Mouse (Mus musculus) heart, adult 18-20 months (tissue): ENCODE measurements around the gene Pter. TPM values are rescaled to one million over a fixed set of nuclear protein-coding genes. Genes with fewer than 3 reads are reported as not detected.
A peak's percentile ranks its signal among the peaks of the same experiment; 100 is the strongest.

ENCODE experiments used
- DNase-seq, 2 experiments: peaks; one replicate each; pipeline ENCODE4 v3.0.0; 2021 to 2022; ENCODE audit warnings: mixed read lengths in 1 of 2
- total RNA-seq, 2 experiments: library from RNA; stranded (reverse); gene quantifications; 2 replicates each; pipeline ENCODE4 v1.2.3; 2021

The Pter gene
- total RNA-seq, 2 experiments from 2014 or later = 8.5 to 9.3 TPM

DNA sequence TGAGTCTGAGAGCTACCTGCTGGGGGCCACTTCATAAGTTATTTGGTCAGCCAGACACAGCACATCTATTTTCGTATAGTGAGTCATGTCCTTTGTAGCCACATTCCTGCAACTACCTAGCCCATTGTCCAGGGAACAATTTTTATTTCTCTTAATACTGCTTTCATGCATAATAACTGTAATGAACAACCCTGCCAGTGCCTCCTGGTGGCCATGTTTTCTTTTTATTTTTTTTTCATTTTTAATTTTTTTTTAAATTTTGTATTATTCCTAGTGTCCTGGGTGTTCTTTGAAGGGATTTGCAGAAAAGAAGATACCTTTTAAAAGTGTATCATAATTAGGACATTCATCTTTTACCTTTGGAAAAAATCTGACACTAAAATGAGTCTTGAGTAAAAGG, 84.6 kb downstream of the Pter start:
- DNase-seq = no peak

DNA sequence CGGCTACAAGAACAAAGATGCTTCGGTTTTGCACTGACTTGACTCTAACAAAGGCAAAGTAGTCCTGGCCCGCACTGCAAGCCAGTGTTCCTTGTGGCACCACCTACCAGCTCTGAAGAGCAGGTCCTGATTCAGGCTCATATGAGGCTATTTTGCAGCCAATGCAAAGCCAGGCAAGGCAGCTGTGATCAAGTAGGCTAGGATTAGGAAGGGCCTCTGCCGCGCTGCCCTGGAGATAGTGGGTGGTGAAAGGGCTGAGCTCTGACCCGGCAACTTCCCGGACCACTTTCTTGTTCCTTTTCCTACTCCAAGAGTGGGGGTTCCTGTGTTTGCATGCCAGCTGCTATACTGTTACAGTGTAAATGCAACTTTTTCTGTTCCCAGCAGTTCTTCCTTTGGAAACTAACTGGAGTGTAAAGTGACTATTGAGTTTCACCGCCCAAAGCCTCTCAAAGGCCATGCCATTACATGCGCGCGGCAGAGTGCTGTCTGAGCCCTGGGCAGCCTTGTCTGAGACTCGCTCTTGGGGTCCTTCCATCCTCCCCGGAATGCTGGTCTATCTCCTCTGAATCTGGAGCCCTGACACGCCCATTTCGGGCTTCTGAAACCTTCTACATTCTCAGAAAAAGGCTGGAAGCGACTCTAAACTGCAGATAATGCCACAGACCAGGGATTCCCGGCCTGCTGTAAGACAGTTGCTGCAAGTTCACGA, 85.6 kb downstream of the Pter start:
- no peak for DNase-seq

DNA sequence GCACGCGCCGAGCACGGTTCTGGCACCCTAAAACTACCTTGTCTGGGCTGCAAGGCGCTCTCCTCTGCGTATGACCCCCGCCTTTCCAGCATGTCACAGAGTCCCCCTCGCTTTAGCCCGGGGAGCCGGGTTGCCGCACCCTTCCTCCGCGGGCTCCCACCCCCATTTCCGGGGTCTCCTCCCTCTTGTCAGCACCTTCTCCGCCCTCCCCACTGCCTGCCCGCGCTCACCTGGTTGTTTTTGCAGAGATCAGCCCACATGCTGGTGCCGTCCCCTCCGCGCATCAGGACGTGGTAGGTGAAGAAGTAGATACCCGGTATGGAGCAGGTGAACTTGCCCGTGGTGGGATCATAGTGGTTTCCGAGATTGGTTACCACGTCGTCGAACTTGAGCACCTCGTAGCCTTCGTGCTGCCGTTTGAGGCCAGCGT, 86.2 kb downstream of the Pter start:
- no peak for DNase-seq

DNA sequence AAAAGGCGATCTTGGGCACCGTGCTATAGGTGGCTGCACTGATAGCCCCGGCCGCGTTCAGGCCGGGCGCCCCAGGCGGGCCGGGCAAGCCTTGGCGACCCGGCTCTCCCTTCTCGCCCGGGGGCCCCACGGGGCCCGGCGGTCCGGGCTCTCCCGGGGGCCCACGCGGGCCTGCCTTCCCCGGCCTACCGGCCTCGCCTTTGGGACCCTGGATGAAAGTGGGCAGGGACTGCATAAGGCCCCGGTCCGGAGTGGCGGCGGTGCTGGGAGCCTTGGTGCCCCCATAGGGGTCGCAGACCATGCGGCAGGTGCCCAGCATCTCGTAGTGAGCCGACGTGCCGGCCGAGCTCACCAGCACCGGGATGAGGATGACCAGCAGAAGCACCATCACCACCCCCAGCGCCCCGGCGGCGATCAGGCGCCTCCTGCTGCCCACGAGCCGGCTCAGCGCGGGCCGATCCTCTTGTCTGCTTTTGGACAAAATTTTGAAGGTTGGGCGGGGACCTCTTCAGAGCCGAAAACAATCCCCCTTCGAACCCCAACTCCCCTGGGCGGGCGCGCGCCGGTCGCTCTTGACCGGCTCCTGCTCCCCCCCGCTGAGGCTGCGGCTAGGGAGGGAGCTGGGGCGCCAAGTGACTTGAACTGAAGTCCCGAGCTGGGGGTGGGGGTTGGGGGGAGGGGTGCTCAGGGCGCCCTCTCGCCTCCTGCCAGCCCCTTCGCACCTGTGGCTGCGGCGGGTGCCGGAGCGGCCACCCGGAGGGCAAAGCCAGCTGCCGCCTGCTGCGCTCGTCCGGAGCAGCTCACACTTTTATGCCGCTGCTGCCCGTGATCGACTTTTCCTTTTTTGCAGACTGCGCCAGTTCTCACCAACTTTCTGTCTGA, 86.9 kb downstream of the Pter start:
- DNase-seq = peak; percentile 22 to 32

DNA sequence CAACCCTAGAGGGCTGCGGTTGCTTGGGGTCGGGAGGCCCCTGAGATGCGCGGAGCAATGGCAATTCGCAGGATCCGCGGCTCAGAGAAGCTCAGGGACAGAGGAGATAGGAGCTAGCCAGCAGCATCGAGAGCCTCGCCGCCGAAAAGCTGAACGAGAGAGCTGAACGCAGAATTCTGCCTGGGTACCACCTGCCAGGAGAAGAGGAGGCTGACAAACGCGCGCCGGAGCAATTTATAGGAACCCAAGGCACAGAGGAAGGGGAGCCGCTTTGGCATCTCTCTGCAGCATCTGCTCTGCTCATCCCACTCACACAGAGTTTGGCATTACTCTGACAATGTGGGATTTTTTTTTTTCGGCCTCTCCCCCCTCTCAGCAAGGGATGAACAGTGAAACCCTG, 87.6 kb downstream of the Pter start, which contains the start of gene C1ql3:
TSS of gene C1ql3 (minus strand) at position 335 of the 400 bp plus-strand sequence.
- no peak for DNase-seq

DNA sequence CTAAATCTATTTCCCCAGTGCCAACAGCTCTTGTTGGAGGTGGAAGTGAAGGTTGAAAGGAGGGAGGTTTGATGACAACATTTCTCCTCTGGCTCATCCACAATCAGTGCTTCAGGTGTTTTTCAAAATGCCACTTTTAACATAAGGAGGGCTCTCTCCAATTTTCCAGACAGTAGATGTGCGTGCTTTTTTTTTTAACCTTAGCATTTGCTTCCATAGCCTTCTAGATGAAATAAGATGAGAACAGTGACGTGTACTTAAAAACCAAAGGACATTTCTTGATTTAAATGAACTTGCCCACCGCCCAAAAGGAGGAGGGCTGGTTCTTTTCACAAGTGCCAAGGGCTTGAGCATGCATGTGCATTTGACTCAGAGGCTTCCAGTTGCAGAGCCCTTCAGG, 88.1 kb downstream of the Pter start:
- DNase-seq = no peak

DNA sequence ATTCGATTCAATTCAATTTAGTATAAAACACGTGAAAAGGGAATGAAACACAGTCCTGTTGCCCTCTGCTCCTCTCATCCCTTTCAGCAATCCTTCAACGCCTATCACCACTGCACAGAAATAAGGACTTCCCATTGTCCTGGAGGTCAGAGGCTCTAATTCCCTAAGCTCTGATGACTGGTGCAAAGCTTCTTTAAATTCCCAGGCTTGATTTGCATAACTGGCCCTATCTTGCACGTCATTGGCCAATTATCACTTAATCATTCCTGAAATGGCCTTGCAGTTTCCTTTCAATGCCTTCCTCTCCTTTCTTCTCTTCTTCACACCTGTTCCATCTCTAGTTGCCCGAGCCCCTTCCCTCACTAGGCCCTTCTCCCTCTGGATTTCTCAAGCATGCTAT, 94.5 kb downstream of the Pter start:
- DNase-seq = no peak

DNA sequence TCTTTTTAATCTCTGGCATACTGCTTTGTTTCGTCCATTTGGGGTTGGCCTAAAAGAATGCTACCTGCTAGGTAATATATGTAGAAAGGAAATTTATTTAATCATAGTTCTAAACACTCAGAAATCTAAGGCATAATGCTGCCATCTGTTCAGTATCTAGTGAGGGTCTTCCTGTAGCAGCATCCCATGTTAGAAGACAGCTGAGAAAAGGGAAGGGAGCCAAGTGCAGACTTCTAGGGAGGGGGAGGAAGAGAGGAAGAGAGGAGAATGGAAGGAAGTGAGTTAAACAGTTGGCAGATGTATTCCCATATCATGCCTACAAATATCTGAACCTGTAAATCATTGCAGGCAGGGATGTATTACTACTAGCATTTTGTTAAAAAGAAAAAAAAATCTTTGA, 95.0 kb downstream of the Pter start:
- no peak for DNase-seq

DNA sequence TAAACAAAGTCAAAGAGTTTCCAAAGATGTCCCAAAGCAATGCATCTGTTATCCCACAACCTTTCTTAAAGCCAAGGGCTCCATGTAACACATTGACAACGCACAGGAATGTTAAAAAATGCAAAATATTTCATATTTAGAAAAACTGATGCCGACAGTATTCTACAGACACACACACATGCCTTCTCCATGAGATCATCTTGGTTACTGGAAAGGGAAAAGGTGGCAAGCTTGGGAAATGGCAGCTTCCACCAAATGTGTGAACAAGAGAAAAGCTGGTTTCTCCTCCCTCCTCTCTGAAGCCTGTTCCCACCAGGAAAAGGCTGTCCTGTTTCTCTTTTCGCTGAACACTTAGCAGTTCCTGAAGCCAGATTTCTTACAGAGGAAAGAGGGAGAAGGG, 114.9 kb downstream of the Pter start:
- DNase-seq = no peak

DNA sequence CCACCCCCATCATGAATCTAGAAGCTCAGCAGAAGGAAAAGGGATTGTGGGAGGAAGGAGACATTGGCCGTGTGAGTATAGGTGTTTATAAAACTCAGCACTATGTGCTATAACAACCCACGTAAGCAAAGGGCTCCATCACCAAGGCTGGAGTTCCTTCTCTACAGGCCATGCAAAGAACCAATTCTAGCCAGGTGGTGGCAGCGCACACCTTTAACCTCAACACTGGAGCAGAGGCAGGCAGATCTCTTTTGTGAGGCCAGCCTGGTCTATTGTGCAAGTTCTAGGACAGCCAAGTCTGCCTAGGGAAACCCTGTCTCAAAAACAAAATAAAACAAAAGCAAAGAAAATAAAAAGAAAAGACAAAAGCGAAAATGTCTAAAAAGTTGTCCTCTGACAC, 115.9 kb downstream of the Pter start:
- no peak for DNase-seq

DNA sequence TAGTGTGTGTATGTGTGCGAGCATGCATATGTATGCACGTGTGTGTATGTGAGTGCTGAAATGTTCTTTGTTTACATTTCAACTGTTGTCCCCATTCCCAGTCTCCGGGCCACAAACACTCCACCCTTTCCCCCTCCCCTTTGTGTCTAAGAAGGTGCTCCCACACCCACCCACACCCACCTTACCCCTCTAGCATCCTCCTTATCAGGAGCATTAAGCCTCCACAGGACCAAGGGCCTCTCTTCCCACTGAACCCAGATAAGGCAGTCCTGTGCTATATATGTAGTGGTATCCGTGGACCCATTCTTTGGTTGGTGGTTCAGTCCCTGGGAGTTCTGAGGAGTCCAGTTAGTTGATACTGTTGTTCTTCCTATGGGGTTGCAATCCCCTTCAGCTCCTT, 120.7 kb downstream of the Pter start:
- no peak for DNase-seq

DNA sequence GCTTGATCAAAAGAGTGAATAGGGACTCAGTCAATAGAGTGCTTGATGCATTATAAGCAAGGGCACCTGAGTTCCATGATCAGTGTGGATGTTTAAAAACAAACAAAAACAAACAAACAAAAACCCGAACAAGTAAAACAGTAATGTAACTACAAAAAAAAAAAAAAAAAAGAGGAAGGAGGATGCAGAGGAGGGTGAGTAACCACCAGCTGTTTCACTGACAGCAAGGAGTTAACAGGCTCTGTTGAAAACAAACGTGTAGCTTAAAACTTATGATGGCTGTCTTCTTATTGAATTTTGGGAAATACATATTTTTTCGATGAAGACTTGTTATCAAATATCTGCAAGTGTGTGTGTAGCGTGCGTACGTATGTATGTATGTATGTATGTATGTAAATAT, 124.8 kb downstream of the Pter start:
- DNase-seq = no peak

Other genes starting within 250 kb of the Pter start
- gene C1ql3, start 87.8 kb downstream of the Pter start, total RNA-seq = under 1 TPM; 0.10 to 0.21 TPM